Mouse (Mus musculus) neutrophil, adult 65 days (primary cell): Measurements from ENCODE around the gene Rab30. TPM values are rescaled to one million over a fixed set of nuclear protein-coding genes. Genes with fewer than 3 reads are reported as not detected.

Experiments
- total RNA-seq: library from RNA; stranded (reverse); gene quantifications from 2 replicates; pipeline ENCODE4 v1.2.4, GENCODE M21; 2023

The Rab30 gene
- not detected in 2 replicates for total RNA-seq

DNA sequence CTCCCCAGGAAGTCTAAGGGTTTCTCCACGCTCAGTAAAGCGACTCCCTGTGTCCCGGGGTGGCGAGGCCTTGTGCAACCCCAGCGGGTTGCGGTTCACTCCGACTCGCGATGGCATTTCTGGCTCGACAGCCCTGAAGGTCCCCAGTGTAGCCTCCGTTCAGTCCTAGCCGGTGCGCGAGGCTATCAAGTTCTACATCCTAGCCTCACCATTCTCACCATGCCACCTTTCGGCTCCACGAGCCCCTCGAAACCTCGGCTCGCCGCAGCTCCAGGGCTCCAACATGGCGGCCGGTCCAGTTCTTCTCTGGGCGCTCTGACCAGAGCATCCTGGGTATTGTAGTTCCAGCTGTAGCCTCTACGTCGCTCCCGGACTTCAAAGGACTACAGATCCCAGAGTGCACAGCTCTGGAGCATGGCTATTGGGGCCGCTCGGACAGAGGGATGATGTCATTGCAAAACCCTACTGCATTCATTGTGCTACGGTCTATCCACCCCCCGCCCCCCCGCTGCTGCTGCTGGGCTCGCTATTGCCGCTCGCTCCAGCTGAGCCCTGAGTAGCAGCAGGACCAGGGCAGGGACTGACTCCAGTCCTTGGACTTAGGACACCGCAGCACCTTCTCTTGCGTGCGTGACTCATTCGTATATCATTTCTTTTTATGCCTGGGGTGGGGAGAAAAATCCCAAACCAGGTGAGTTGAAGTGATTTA, at the start of gene Rab30:
Gene Rab30 (plus strand): TSS at position 452 of the 709 bp plus-strand sequence.

DNA sequence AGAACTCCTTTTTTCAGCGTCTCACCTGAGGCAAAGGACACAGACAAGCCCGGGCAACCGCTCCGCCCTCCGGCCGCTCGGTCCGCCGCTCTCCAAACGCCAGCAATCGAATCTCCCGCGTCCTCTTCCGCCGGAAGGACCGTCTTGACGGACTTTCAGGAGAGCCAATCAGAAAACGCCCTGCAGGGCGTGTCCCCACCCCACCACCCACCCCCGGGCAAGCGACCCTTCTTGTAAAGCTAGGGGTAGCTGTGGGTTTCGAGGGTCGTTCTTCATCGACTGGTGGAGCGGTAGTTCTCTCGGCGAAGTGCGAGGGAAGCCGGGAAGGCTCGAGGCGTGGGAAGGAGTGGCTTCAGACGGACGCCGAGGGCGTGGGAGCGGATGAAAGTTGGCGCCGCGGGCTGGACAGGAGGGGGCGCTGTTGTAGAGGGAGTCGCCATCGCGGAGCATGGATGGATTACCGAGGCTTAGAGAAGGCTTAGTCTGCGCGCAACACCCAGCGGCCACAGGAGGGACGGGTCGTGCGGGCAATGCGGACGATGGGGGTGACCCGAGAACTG, 132.8 kb downstream of the Rab30 start, which contains the start of the genes Ddias and Prcp:
Gene Ddias (minus strand): TSS at position 132 of the 560 bp plus-strand sequence.
Gene Prcp (plus strand): TSS at position 355 of the 560 bp plus-strand sequence.

Other genes with a start within 250 kb of the Rab30 start
- gene Ccdc90b, start 180.5 kb upstream of the Rab30 start, total RNA-seq = 2.2 and 2.9 TPM in 2 replicates
- 0.36 and 1.1 TPM in 2 replicates for gene Ankrd42, start 104.5 kb upstream of the Rab30 start, total RNA-seq
- 174 and 187 TPM in 2 replicates for gene Pcf11, start 71.7 kb upstream of the Rab30 start, total RNA-seq
- 4.9 and 6.0 TPM in 2 replicates for gene Ddias, start 132.6 kb downstream of the Rab30 start, total RNA-seq
- gene Prcp, start 132.9 kb downstream of the Rab30 start, total RNA-seq = 21.6 and 21.7 TPM in 2 replicates